Mouse (Mus musculus) forebrain, embryonic 16.5 days (tissue): ENCODE results near the gene Tdrkh. TPM values are rescaled to one million over a fixed set of nuclear protein-coding genes. Genes with fewer than 3 reads are reported as not detected.

Experiments used
- ATAC-seq: fragments of 200-750 bp; cut with Nextera tagmentation; 2 replicates; pipeline ENCODE4 v1.8.0; 2017; ENCODE audit warnings: mild to moderate bottlenecking, moderate library complexity
- H3K27ac ChIP-seq: fragments of 300-500 bp; sonication (generic); 2 replicates; pipeline ENCODE4 v1.5.1; 2014; ENCODE audit warnings: low read length, control low read depth
- H3K27me3 ChIP-seq: fragments of 300-500 bp; sonication (generic); replicated peaks from 2 replicates; pipeline ENCODE4 v1.6.1; 2014; ENCODE audit warnings: low read length; ENCODE audit not compliant: control insufficient read depth, insufficient read depth
- H3K36me3 ChIP-seq: fragments of 300-500 bp; sonication (generic); 2 replicates; pipeline ENCODE4 v1.6.1; 2014; ENCODE audit not compliant: control insufficient read depth, insufficient read depth
- H3K4me1 ChIP-seq: fragments of 300-500 bp; sonication (generic); replicated peaks from 2 replicates; pipeline ENCODE4 v1.6.1; 2014; ENCODE audit warnings: low read length; ENCODE audit not compliant: control insufficient read depth, insufficient read depth
- H3K4me2 ChIP-seq: fragments of 300-500 bp; sonication (generic); 2 replicates; pipeline ENCODE4 v1.6.1; 2014; ENCODE audit warnings: mild to moderate bottlenecking, low read length, control low read depth
- H3K4me3 ChIP-seq: fragments of 300-500 bp; sonication (generic); replicated peaks from 2 replicates; pipeline ENCODE4 v1.5.1; 2014; ENCODE audit warnings: mild to moderate bottlenecking, low read length, control low read depth
- H3K9ac ChIP-seq: fragments of 300-500 bp; sonication (generic); replicated peaks from 2 replicates; pipeline ENCODE4 v1.6.1; 2014; ENCODE audit warnings: low read depth, low read length, control low read depth
- H3K9me3 ChIP-seq: fragments of 300-500 bp; sonication (generic); 2 replicates; pipeline ENCODE4 v1.6.1; 2016; ENCODE audit warnings: low read length; ENCODE audit not compliant: control insufficient read depth
- WGBS: fragments of 180-500 bp; shearing (Covaris S2); extraction: QIAGEN DNeasy Blood & Tissue Kit; methylation state at CpG from one replicate; pipeline ENCODE4 v1.1.7; 2014; 5-methylcytosine and 5-hydroxymethylcytosine counted together
- polyA plus RNA-seq: library from polyadenylated mRNA; unstranded; fragments of >200 nt; fragmentation: Nextera tagmentation; extraction: Ambion mirVana; gene quantifications from 2 replicates; pipeline ENCODE4 v1.2.1, GENCODE M21; 2015

Tdrkh gene
- polyA plus RNA-seq, 1 experiment from 2014 or later = 67.0 TPM

- 0 out of 2 replicates have a peak, but pooled peaks have one; percentile 8 for ATAC-seq
- Histone ChIP-seq H3K27me3 (no peaks in the 10 kb centered on the region), H3K4me3 (no peak within 1 kb of the TSS; the same call in 1 of the 2 replicates), H3K9me3 (no peaks in the 10 kb centered on the region), H3K9ac (0 out of 2 replicates have a peak within 1 kb of the TSS, but pooled peaks have one; percentile 35), H3K4me1 (peaks cover 19% of the 10 kb centered on the region), H3K27ac (no peak within 1 kb of the TSS), H3K36me3 (no peaks in the 10 kb centered on the region), H3K4me2 (peak within 1 kb of the TSS; percentile 42)
- WGBS = 18% methylated on average over 5 of the region's 5 CpGs
Observed at GRCm38 (mm10) chr3:94372641-94373040, 40.4 kb upstream of the Tdrkh start, which contains the start of gene Rorc. Gene Rorc (plus strand): TSS chr3:94372794.

- no peak overlapping the region for H3K27ac ChIP-seq
- no peaks in the 10 kb centered on the region for H3K9me3 ChIP-seq
- peaks cover 19% of the 10 kb centered on the region for H3K4me1 ChIP-seq
- no peaks in the 10 kb centered on the region for H3K36me3 ChIP-seq
- H3K4me2 ChIP-seq = peak overlapping the region; percentile 12
- peak; percentile 34 for ATAC-seq
- H3K27me3 ChIP-seq = no peaks in the 10 kb centered on the region
- H3K4me3 ChIP-seq = no peak overlapping the region
- 0 out of 2 replicates have a peak overlapping the region, but pooled peaks have one; percentile 35 for H3K9ac ChIP-seq
- WGBS = 1% methylated on average over 10 of the region's 10 CpGs
Observed at GRCm38 (mm10) chr3:94373090-94373489, 40.0 kb upstream of the Tdrkh start.

GRCm38 (mm10) chr3:94373597-94374011 lies 39.5 kb upstream of the Tdrkh start:
- no peak overlapping the region for H3K4me3 ChIP-seq
- H3K9ac ChIP-seq = no peak overlapping the region
- WGBS = 0% methylated on average over 5 of the region's 5 CpGs

GRCm38 (mm10) chr3:94374636-94375035 lies 38.4 kb upstream of the Tdrkh start:
- H3K9ac ChIP-seq = no peak overlapping the region
- no peak overlapping the region for H3K27ac ChIP-seq
- H3K4me1 ChIP-seq = peaks cover 19% of the 10 kb centered on the region
- no peak for ATAC-seq
- no peaks in the 10 kb centered on the region for H3K9me3 ChIP-seq
- no peak overlapping the region for H3K4me2 ChIP-seq
- no peaks in the 10 kb centered on the region for H3K36me3 ChIP-seq
- H3K27me3 ChIP-seq = no peaks in the 10 kb centered on the region
- H3K4me3 ChIP-seq = no peak overlapping the region

More at GRCm38 (mm10) chr3:94373597-94374011, 39.5 kb upstream of the Tdrkh start:
- no peaks in the 10 kb centered on the region for H3K9me3 ChIP-seq
- H3K27me3 ChIP-seq = no peaks in the 10 kb centered on the region
- H3K27ac ChIP-seq = no peak overlapping the region
- peak; percentile 37 for ATAC-seq
- peaks cover 19% of the 10 kb centered on the region for H3K4me1 ChIP-seq
- no peaks in the 10 kb centered on the region for H3K36me3 ChIP-seq
- peak overlapping the region; percentile 12 for H3K4me2 ChIP-seq

- Histone ChIP-seq H3K4me3 (no peak overlapping the region), H3K4me2 (no peak overlapping the region), H3K36me3 (no peaks in the 10 kb centered on the region), H3K27me3 (no peaks in the 10 kb centered on the region), H3K9ac (no peak overlapping the region), H3K27ac (no peak overlapping the region), H3K4me1 (peaks cover 19% of the 10 kb centered on the region), H3K9me3 (no peaks in the 10 kb centered on the region)
- no peak for ATAC-seq
- 88% methylated on average over 2 of the region's 2 CpGs for WGBS
Observed at GRCm38 (mm10) chr3:94375146-94375545, 37.9 kb upstream of the Tdrkh start.

GRCm38 (mm10) chr3:94375861-94376260 lies 37.2 kb upstream of the Tdrkh start:
- H3K36me3 ChIP-seq = no peaks in the 10 kb centered on the region
- H3K27me3 ChIP-seq = no peaks in the 10 kb centered on the region
- no peak for ATAC-seq
- no peak overlapping the region for H3K4me3 ChIP-seq
- no peak overlapping the region for H3K27ac ChIP-seq
- no peak overlapping the region for H3K4me2 ChIP-seq
- H3K9ac ChIP-seq = no peak overlapping the region
- H3K4me1 ChIP-seq = peaks cover 19% of the 10 kb centered on the region
- H3K9me3 ChIP-seq = no peaks in the 10 kb centered on the region
- 59% methylated on average over 5 of the region's 5 CpGs for WGBS

GRCm38 (mm10) chr3:94377028-94377923 lies 35.8 kb upstream of the Tdrkh start:
- no peak for ATAC-seq
- Histone ChIP-seq H3K9me3 (no peaks in the 10 kb centered on the region), H3K4me3 (no peak overlapping the region), H3K4me2 (no peak overlapping the region), H3K27me3 (no peaks in the 10 kb centered on the region), H3K27ac (no peak overlapping the region), H3K36me3 (no peaks in the 10 kb centered on the region), H3K4me1 (peaks cover 13% of the 10 kb centered on the region), H3K9ac (no peak overlapping the region)
- WGBS = 28% methylated on average over 13 of the region's 13 CpGs

- Histone ChIP-seq H3K4me1 (no peaks in the 10 kb centered on the region), H3K27me3 (no peaks in the 10 kb centered on the region), H3K9ac (no peak overlapping the region), H3K4me3 (no peak overlapping the region), H3K27ac (no peak overlapping the region), H3K36me3 (no peaks in the 10 kb centered on the region), H3K9me3 (no peaks in the 10 kb centered on the region), H3K4me2 (no peak overlapping the region)
- ATAC-seq = no peak
- 20% methylated on average over 9 of the region's 9 CpGs for WGBS
Observed at GRCm38 (mm10) chr3:94379831-94380510, 33.1 kb upstream of the Tdrkh start.

- H3K36me3 ChIP-seq = no peaks in the 10 kb centered on the region
- 80% methylated on average over 5 of the region's 5 CpGs for WGBS
- ATAC-seq = no peak
- no peaks in the 10 kb centered on the region for H3K9me3 ChIP-seq
- no peak overlapping the region for H3K4me3 ChIP-seq
- no peaks in the 10 kb centered on the region for H3K27me3 ChIP-seq
- no peak overlapping the region for H3K4me2 ChIP-seq
- H3K9ac ChIP-seq = no peak overlapping the region
- no peaks in the 10 kb centered on the region for H3K4me1 ChIP-seq
- H3K27ac ChIP-seq = no peak overlapping the region
Observed at GRCm38 (mm10) chr3:94382308-94382707, 30.8 kb upstream of the Tdrkh start.
